Mouse (Mus musculus) testis, adult 2 months (tissue): ENCODE measurements at regions not wholly inside any gene's neighbourhood (a gene's known extent, or its start where the extent isn't known, plus 50 kb on each side); places are given as distances from the start of the nearest gene placed in this dataset.

Experiments
- CTCF ChIP-seq: fragments of 200-500 bp; IDR thresholded peaks from 2 replicates; pipeline ENCODE4 v1.5.1; 2012; ENCODE audit warnings: low read depth, mild to moderate bottlenecking, inconsistent platforms, low read length, moderate library complexity; ENCODE audit not compliant: control insufficient read depth, insufficient read depth, insufficient replicate concordance
- POLR2A ChIP-seq: fragments of 200-500 bp; IDR thresholded peaks from 2 replicates; pipeline ENCODE4 v1.6.1; 2012; ENCODE audit warnings: low read depth, mild to moderate bottlenecking, inconsistent platforms, low read length, moderate library complexity; ENCODE audit not compliant: control insufficient read depth

- TF ChIP-seq CTCF, result no peak
- no peak for TF ChIP-seq POLR2A
Measured at GRCm38 (mm10) chr7:113046406-113046805, 92.6 kb downstream of the Rassf10 start.
